Mouse (Mus musculus): ENCODE results near the gene Gm1113.

DNA sequence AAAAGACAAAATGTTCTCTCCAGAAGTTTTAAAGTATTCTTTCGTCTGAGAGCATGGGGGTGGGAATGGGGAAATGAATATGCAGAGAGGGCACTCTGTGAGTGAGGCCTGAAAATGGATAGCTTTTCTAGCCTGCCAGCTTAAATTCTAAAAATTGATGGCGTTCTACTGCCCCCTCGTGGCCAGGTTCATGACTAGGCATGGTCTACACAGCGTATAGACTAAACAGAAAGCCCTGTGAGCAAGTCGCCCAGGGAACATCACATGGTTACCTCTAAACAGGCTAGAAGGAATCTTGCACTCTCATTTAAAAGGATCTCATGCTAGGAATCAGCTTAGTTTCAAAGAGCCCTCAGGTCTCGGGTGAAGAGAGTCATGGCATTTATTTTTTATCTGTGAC is 23.4 kb upstream of the Gm1113 start:
- TF ChIP-seq CTCF (conservative IDR thresholded peaks at IDR 0.05; ENCODE audit: low read length), result peak; percentile 56
- TF ChIP-seq POU5F1 (IDR thresholded peaks at IDR 0.05; ENCODE audit: borderline replicate concordance, low read length), result no peak
- TF ChIP-seq NANOG (IDR thresholded peaks at IDR 0.05; ENCODE audit: borderline replicate concordance, low read length), result no peak

All from E14TG2a.4 (cell line).